In the genomic region with DNA sequence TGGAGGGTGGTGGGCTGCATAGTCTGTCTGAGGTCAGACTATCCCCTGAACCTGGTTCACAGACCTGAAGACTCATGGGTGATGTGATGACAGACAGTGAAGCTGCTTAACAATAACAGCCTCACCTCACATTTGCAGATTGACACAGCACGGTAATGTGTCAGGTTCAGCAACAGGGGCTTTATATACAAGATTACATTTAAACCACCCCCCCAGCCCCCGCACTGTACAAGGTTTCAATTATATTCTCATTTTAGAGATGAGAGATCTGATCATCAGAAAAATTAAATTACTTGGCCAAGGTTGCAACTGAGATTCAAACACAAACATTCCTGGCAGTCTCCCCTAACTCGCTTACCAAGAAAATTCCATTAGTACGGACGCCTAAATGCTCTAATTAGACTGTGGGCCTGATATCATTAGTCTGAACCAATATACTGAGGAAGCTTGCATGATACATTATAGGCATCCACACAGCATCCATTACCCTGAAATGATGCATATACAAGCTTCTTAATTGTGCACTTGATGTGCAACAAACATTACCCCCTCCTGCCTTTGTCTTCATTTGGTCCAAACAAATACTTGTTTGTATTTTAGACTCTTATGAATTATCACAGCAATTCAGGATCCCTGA, we compare ENCODE assay signal across 25 mouse cellular contexts.
A peak's percentile ranks its signal among the peaks of the same experiment; 100 is the strongest.
DNase-seq lines count a peak whose midpoint lies in the region; ATAC-seq and TF ChIP-seq lines count a peak whose summit lies in the region.
"Had no signal": no experiment of that assay in that cellular context is flagged by ENCODE, and none has a peak within 500 bp of the region (broad histone marks: within the 10 kb centered on the region; RNA-seq: fewer than 3 reads in every experiment).

No protein-coding gene starts in this region.

- DNase-seq in hindbrain, embryonic 10.5 days (ENCODE audit: low spot score) = no peak
- DNase-seq in midbrain, postnatal 0 days (ENCODE audit: low spot score) = peak; percentile 13
- DNase-seq in brain, embryonic 14.5 days (ENCODE audit: low read depth) = peak; percentile 37
- DNase-seq in retina, postnatal 1 day = no peak
- no peak for DNase-seq in embryo, embryonic 10.5 days (ENCODE audit: low spot score)
- DNase-seq: adrenal gland, adult 8-10 months; adrenal gland, postnatal 25 days; cerebellum, adult 18-20 months; cerebellum, adult 9-10 months; cerebellum, postnatal 14 days; gastrocnemius, postnatal 25 days; heart, adult 2 months had no signal

- no peaks in the 10 kb centered on the region for H3K9me3 ChIP-seq in hindbrain, embryonic 13.5 days
- H3K9me3 ChIP-seq in hindbrain, embryonic 10.5 days = no peaks in the 10 kb centered on the region
- H3K9me3 ChIP-seq in midbrain, postnatal 0 days (ENCODE audit: low read length) = no peaks in the 10 kb centered on the region
- no peaks in the 10 kb centered on the region for H3K9me3 ChIP-seq in midbrain, embryonic 15.5 days
- no peaks in the 10 kb centered on the region for H3K9me3 ChIP-seq in neural tube, embryonic 14.5 days (ENCODE audit: control insufficient read depth, low read length)
- H3K9me3 ChIP-seq: embryonic facial prominence, embryonic 12.5 days; embryonic facial prominence, embryonic 15.5 days; forebrain, embryonic 12.5 days; forebrain, embryonic 15.5 days had no signal

- H3K27ac ChIP-seq in hindbrain, embryonic 13.5 days = peak overlapping the region; percentile 66
- no peak overlapping the region for H3K27ac ChIP-seq in hindbrain, embryonic 10.5 days
- H3K27ac ChIP-seq in midbrain, postnatal 0 days (ENCODE audit: low read depth, low read length) = no peak overlapping the region
- H3K27ac ChIP-seq in midbrain, embryonic 15.5 days = no peak overlapping the region
- H3K27ac ChIP-seq in neural tube, embryonic 14.5 days (ENCODE audit: low read depth, low read length) = no peak overlapping the region
- H3K27ac ChIP-seq: embryonic facial prominence, embryonic 12.5 days; embryonic facial prominence, embryonic 15.5 days; forebrain, embryonic 12.5 days; forebrain, embryonic 15.5 days; heart, adult 2 months had no signal

- no peak for TF ChIP-seq POLR2A in brain, embryonic 14.5 days (IDR thresholded peaks at IDR 0.05; ENCODE audit: borderline replicate concordance, extremely low read depth, insufficient read depth, insufficient read length, poor library complexity, severe bottlenecking)

- H3K27me3 ChIP-seq in hindbrain, embryonic 13.5 days = no peaks in the 10 kb centered on the region
- no peaks in the 10 kb centered on the region for H3K27me3 ChIP-seq in hindbrain, embryonic 10.5 days (ENCODE audit: insufficient read depth, poor library complexity, severe bottlenecking)
- no peaks in the 10 kb centered on the region for H3K27me3 ChIP-seq in midbrain, postnatal 0 days (ENCODE audit: insufficient read depth, low read length)
- H3K27me3 ChIP-seq in midbrain, embryonic 15.5 days (replicated peaks) = no peaks in the 10 kb centered on the region
- H3K27me3 ChIP-seq in neural tube, embryonic 14.5 days (ENCODE audit: control insufficient read depth, insufficient read depth, low read length) = no peaks in the 10 kb centered on the region
- H3K27me3 ChIP-seq: embryonic facial prominence, embryonic 12.5 days; embryonic facial prominence, embryonic 15.5 days; forebrain, embryonic 12.5 days; forebrain, embryonic 15.5 days had no signal

- WGBS in hindbrain, embryonic 13.5 days = 71% methylated on average over 5 of the region's 5 CpGs
- 89% methylated on average over 5 of the region's 5 CpGs for WGBS in hindbrain, embryonic 10.5 days
- WGBS in midbrain, postnatal 0 days = 86% methylated on average over 5 of the region's 5 CpGs
- WGBS in midbrain, embryonic 15.5 days = 84% methylated on average over 5 of the region's 5 CpGs
- 75% methylated on average over 5 of the region's 5 CpGs for WGBS in neural tube, embryonic 14.5 days

- H3K4me1 ChIP-seq in hindbrain, embryonic 13.5 days (replicated peaks) = no peaks in the 10 kb centered on the region
- peaks cover 7% of the 10 kb centered on the region for H3K4me1 ChIP-seq in hindbrain, embryonic 10.5 days (replicated peaks)
- H3K4me1 ChIP-seq in midbrain, postnatal 0 days (ENCODE audit: insufficient read depth, low read length) = no peaks in the 10 kb centered on the region
- H3K4me1 ChIP-seq in midbrain, embryonic 15.5 days = no peaks in the 10 kb centered on the region
- H3K4me1 ChIP-seq in neural tube, embryonic 14.5 days (ENCODE audit: control insufficient read depth, insufficient read depth, low read length) = no peaks in the 10 kb centered on the region
- H3K4me1 ChIP-seq: embryonic facial prominence, embryonic 12.5 days; forebrain, embryonic 12.5 days; forebrain, embryonic 15.5 days had no signal

- no peaks in the 10 kb centered on the region for H3K36me3 ChIP-seq in hindbrain, embryonic 13.5 days
- H3K36me3 ChIP-seq in hindbrain, embryonic 10.5 days = no peaks in the 10 kb centered on the region
- peaks cover 3% of the 10 kb centered on the region; the same call in 1 of the 2 replicates for H3K36me3 ChIP-seq in midbrain, postnatal 0 days (ENCODE audit: insufficient read depth, low read length)
- peaks cover 6% of the 10 kb centered on the region; the same call in 1 of the 2 replicates for H3K36me3 ChIP-seq in midbrain, embryonic 15.5 days (replicated peaks)
- H3K36me3 ChIP-seq in neural tube, embryonic 14.5 days (ENCODE audit: control insufficient read depth, insufficient read depth, low read length) = no peaks in the 10 kb centered on the region
- H3K36me3 ChIP-seq: embryonic facial prominence, embryonic 12.5 days; embryonic facial prominence, embryonic 15.5 days; forebrain, embryonic 12.5 days had no signal

- no peak overlapping the region for H3K4me2 ChIP-seq in hindbrain, embryonic 13.5 days
- no peak overlapping the region for H3K4me2 ChIP-seq in midbrain, postnatal 0 days (ENCODE audit: low read depth, low read length, poor library complexity, severe bottlenecking)
- no peak overlapping the region for H3K4me2 ChIP-seq in midbrain, embryonic 15.5 days
- H3K4me2 ChIP-seq in neural tube, embryonic 14.5 days (ENCODE audit: low read depth, low read length) = no peak overlapping the region
- H3K4me2 ChIP-seq: embryonic facial prominence, embryonic 12.5 days; embryonic facial prominence, embryonic 15.5 days; forebrain, embryonic 12.5 days; forebrain, embryonic 15.5 days; heart, embryonic 11.5 days had no signal

- no peak overlapping the region for H3K4me3 ChIP-seq in hindbrain, embryonic 13.5 days
- H3K4me3 ChIP-seq in hindbrain, embryonic 10.5 days = no peak overlapping the region
- no peak overlapping the region for H3K4me3 ChIP-seq in midbrain, postnatal 0 days (ENCODE audit: low read depth, low read length)
- H3K4me3 ChIP-seq in midbrain, embryonic 15.5 days = no peak overlapping the region
- H3K4me3 ChIP-seq in neural tube, embryonic 14.5 days (ENCODE audit: low read depth, low read length) = no peak overlapping the region
- H3K4me3 ChIP-seq: embryonic facial prominence, embryonic 12.5 days; embryonic facial prominence, embryonic 15.5 days; erythroblast, embryonic 14.5 days; forebrain, embryonic 12.5 days; forebrain, embryonic 15.5 days; heart, adult 2 months had no signal

- TF ChIP-seq CTCF in midbrain, postnatal 0 days (IDR thresholded peaks at IDR 0.05) = no peak
- TF ChIP-seq CTCF in brain, embryonic 14.5 days (IDR thresholded peaks at IDR 0.05; ENCODE audit: borderline replicate concordance, extremely low read depth, insufficient read depth, insufficient read length) = no peak

- H3K9ac ChIP-seq in hindbrain, embryonic 13.5 days = no peak overlapping the region
- H3K9ac ChIP-seq in midbrain, postnatal 0 days (replicated peaks; ENCODE audit: low read length, poor library complexity, severe bottlenecking) = no peak overlapping the region
- H3K9ac ChIP-seq in midbrain, embryonic 15.5 days = no peak overlapping the region
- no peak overlapping the region for H3K9ac ChIP-seq in neural tube, embryonic 14.5 days (replicated peaks; ENCODE audit: low read depth, low read length)
- H3K9ac ChIP-seq: embryonic facial prominence, embryonic 12.5 days; embryonic facial prominence, embryonic 15.5 days; forebrain, embryonic 12.5 days; forebrain, embryonic 15.5 days had no signal

- ATAC-seq in hindbrain, embryonic 13.5 days (ENCODE audit: low FRiP score) = peak; percentile 64
- ATAC-seq in midbrain, postnatal 0 days (ENCODE audit: low FRiP score) = no peak
- no peak for ATAC-seq in midbrain, embryonic 15.5 days (replicated peaks)
- ATAC-seq in neural tube, embryonic 14.5 days (ENCODE audit: low read depth) = peak; percentile 68; the same call in 1 of the 2 replicates
- ATAC-seq: activated CD4-positive, CD25-positive, alpha-beta regulatory T cell, adult 4 months; CD4-positive, CD25-positive, alpha-beta regulatory T cell, adult 4 months; forebrain, embryonic 15.5 days; inflammation-experienced regulatory T-cells, adult 6 months; intestine, postnatal 0 days had no signal

Comparison
In these comparisons a context has a peak if more than half of its experiments do, and no peak if none do; other contexts are left out.
1. ATAC-seq: peak in hindbrain, embryonic 13.5 days (single experiment) and neural tube, embryonic 14.5 days (single experiment); none in midbrain, postnatal 0 days (single experiment) and midbrain, embryonic 15.5 days (single experiment).
2. DNase-seq: peak in midbrain, postnatal 0 days (single experiment) and brain, embryonic 14.5 days (single experiment); none in hindbrain, embryonic 10.5 days (single experiment), retina, postnatal 1 day (single experiment) and embryo, embryonic 10.5 days (single experiment).